Comparison of ENCODE assay signal across 8 mouse cellular contexts in the genomic region with DNA sequence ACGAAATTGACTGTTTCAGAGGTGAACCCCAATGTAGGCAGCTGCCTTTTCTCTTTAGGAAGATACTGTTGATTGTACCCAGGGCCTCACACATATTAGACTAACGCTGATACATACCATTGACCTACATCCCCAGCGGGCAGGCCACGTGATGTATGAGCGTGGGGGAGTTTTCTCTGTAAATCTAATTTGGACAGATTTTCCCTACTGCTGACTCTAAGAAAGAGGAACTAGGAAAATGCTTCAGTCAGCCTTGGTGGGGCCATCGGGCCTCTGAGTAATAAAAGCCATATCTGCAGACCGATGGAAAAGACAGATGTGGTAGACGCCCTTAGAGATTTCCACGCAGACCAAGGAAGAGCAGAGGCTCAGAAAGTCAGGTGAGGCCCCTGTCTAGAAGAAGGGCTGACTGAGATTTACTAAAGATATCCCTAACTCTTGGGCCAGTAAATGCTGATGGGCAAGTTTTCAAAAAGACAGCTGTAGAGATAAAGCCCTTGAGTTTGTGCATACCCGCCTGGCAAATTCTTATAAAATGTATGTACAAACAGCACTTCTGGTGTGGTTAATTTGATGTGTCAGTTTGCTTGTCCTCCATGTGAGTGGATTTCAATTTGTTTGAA. TPM values are rescaled to one million over a fixed set of nuclear protein-coding genes. Genes with fewer than 3 reads are reported as not detected.
DNase-seq lines count a peak whose midpoint lies in the region; ATAC-seq lines count a peak whose summit lies in the region.

No protein-coding gene starts in this region.

- H3K4me3 ChIP-seq in embryonic facial prominence, embryonic 13.5 days: peak overlapping the region; percentile 70
- H3K4me3 ChIP-seq in heart, embryonic 14.5 days (ENCODE audit: control insufficient read depth in 1 of 2, insufficient read depth in 1 of 2, low read depth in 1 of 2, low read length in 2 of 2): peak overlapping the region; percentile 69 to 87; a peak in 3 of 4 replicates

- no peaks in the 10 kb centered on the region for H3K9me3 ChIP-seq in embryonic facial prominence, embryonic 13.5 days
- no peaks in the 10 kb centered on the region for H3K9me3 ChIP-seq in heart, embryonic 14.5 days (ENCODE audit: control insufficient read depth, low read length)

- peaks cover 10% of the 10 kb centered on the region for H3K36me3 ChIP-seq in embryonic facial prominence, embryonic 13.5 days
- no peaks in the 10 kb centered on the region for H3K36me3 ChIP-seq in heart, embryonic 14.5 days (ENCODE audit: control insufficient read depth, insufficient read depth, low read length)

- no peaks in the 10 kb centered on the region for H3K27me3 ChIP-seq in embryonic facial prominence, embryonic 13.5 days
- no peaks in the 10 kb centered on the region for H3K27me3 ChIP-seq in heart, embryonic 14.5 days (ENCODE audit: control insufficient read depth, insufficient read depth, low read length)

- ATAC-seq in embryonic facial prominence, embryonic 13.5 days (ENCODE audit: insufficient number of reproducible peaks, insufficient read depth, low FRiP score, low TSS enrichment, low read depth): no peak
- no peak for ATAC-seq in heart, embryonic 14.5 days (ENCODE audit: insufficient number of reproducible peaks, insufficient read depth, low FRiP score, low read depth)
- ATAC-seq in megakaryocyte, adult 5-6 weeks (ENCODE audit: poor library complexity, severe bottlenecking): peak; percentile 70

- H3K9ac ChIP-seq in embryonic facial prominence, embryonic 13.5 days: peak overlapping the region; percentile 57
- H3K9ac ChIP-seq in heart, embryonic 14.5 days (ENCODE audit: low read length): peak overlapping the region; percentile 54

- peak overlapping the region; percentile 86 for H3K27ac ChIP-seq in embryonic facial prominence, embryonic 13.5 days
- peak overlapping the region in 1 of 2 experiments; percentile 38; a peak in 2 of 4 replicates for H3K27ac ChIP-seq in heart, embryonic 14.5 days (replicated peaks in 1 of 2; ENCODE audit: control insufficient read depth in 1 of 2, insufficient read depth in 1 of 2, low read depth in 2 of 2, low read length in 2 of 2)

- 54% methylated on average over 10 of the region's 10 CpGs for WGBS in embryonic facial prominence, embryonic 13.5 days
- WGBS in heart, embryonic 14.5 days: 80% methylated on average over 10 of the region's 10 CpGs

- peaks cover 23% of the 10 kb centered on the region for H3K4me1 ChIP-seq in embryonic facial prominence, embryonic 13.5 days
- no peaks in the 10 kb centered on the region; a peak in 1 of 4 replicates for H3K4me1 ChIP-seq in heart, embryonic 14.5 days (ENCODE audit: control insufficient read depth in 2 of 2, insufficient read depth in 2 of 2, low read length in 2 of 2)

- peak; percentile 16 for DNase-seq in thymus, postnatal 14 days
- no peak for DNase-seq in thymus, postnatal 0 days (ENCODE audit: low spot score)
- peak; percentile 60 to 73 for DNase-seq in kidney, postnatal 4 days
- DNase-seq in spleen, postnatal 36 days (ENCODE audit: low spot score in 2 of 2): peak; percentile 59
- DNase-seq in testis, postnatal 10 days (ENCODE audit: low spot score): no peak

- peak overlapping the region; percentile 66 for H3K4me2 ChIP-seq in embryonic facial prominence, embryonic 13.5 days
- H3K4me2 ChIP-seq in heart, embryonic 14.5 days (ENCODE audit: low read length): peak overlapping the region; percentile 74

RNA-seq across cellular contexts. Expression of a gene that starts 0.7 kb away (rescaled TPM):
- 12.1 and 14.1 TPM in 2 replicates for polyA plus RNA-seq in thymus, postnatal 0 days (2015; fragmentation: Nextera tagmentation; extraction: Ambion mirVana)
- 22.7 and 23.3 TPM in 2 replicates for polyA plus RNA-seq in embryonic facial prominence, embryonic 13.5 days (2015; fragmentation: Nextera tagmentation; extraction: Ambion mirVana)
- polyA plus RNA-seq in heart, embryonic 14.5 days (2014; fragmentation: Nextera tagmentation; extraction: Ambion mirVana): 8.7 and 10.3 TPM in 2 replicates
- total RNA-seq in megakaryocyte, adult 5-6 weeks (2015): 8.8 and 10.2 TPM in 2 replicates
- 5.6 and 8.0 TPM in 2 replicates for total RNA-seq in megakaryocyte, adult 5-6 weeks (2017)

RNA-seq across cellular contexts. Expression of a gene that starts 26.8 kb away (rescaled TPM):
- polyA plus RNA-seq in thymus, postnatal 0 days (2015; fragmentation: Nextera tagmentation; extraction: Ambion mirVana): 0.42 and 0.69 TPM in 2 replicates
- 13.1 and 14.0 TPM in 2 replicates for polyA plus RNA-seq in embryonic facial prominence, embryonic 13.5 days (2015; fragmentation: Nextera tagmentation; extraction: Ambion mirVana)
- polyA plus RNA-seq in heart, embryonic 14.5 days (2014; fragmentation: Nextera tagmentation; extraction: Ambion mirVana): 6.1 and 6.5 TPM in 2 replicates
- total RNA-seq in megakaryocyte, adult 5-6 weeks (2015): 2.0 and 3.2 TPM in 2 replicates
- 2.2 and 2.5 TPM in 2 replicates for total RNA-seq in megakaryocyte, adult 5-6 weeks (2017)

Comparison
In these comparisons a context has a peak if more than half of its experiments do, and no peak if none do; other contexts are left out.
1. DNase-seq: peak in thymus, postnatal 14 days (single experiment), kidney, postnatal 4 days (2 of 2) and spleen, postnatal 36 days (2 of 2); none in thymus, postnatal 0 days (single experiment) and testis, postnatal 10 days (single experiment).